Mouse (Mus musculus): ENCODE data around the gene Samd9l.

DNA sequence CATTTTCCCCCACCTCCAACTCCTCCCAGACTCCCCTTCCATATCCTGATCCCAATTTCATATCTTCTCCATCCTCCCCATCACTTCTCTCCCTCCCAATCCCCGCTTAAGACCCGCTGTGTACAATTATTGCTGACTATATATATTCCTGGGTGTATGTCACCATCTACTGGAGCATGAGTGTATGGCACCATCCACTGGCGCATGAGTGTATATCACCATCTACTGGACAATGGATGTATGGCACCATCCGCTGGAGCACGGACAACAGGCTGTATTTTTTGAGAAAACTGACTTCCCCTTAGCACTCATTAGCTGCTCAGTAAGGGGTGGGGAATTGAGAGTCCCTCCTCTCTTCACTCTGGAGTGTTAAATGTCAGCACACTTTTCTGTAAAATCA lies 48.0 kb upstream of the Samd9l start:
- TF ChIP-seq CTCF (IDR thresholded peaks at IDR 0.05) (peak; percentile 100), EP300 (IDR thresholded peaks at IDR 0.05) (no peak)

Measured in lung, postnatal 0 days (tissue).